Mouse (Mus musculus) stomach, postnatal 0 days (tissue): Measurements from ENCODE around the gene Stpg3. TPM values are rescaled to one million over a fixed set of nuclear protein-coding genes. Genes with fewer than 3 reads are reported as not detected.

Experiments used
- ATAC-seq: fragments of 200-750 bp; cut with Nextera tagmentation; 2 replicates; pipeline ENCODE4 v1.8.0; 2017; ENCODE audit not compliant: low FRiP score, low TSS enrichment
- DNase-seq: peaks from one replicate; pipeline ENCODE4 v3.0.0-alpha.2; 2016; ENCODE audit warnings: low spot score
- H3K27ac ChIP-seq: fragments of 300-500 bp; sonication (generic); replicated peaks from 2 replicates; pipeline ENCODE4 v1.5.1; 2014; ENCODE audit warnings: mild to moderate bottlenecking, control low read depth
- H3K27me3 ChIP-seq: fragments of 300-500 bp; sonication (generic); 2 replicates; pipeline ENCODE4 v1.6.1; 2014; ENCODE audit warnings: low read length; ENCODE audit not compliant: control insufficient read depth, insufficient read depth
- H3K36me3 ChIP-seq: fragments of 300-500 bp; sonication (generic); 2 replicates; pipeline ENCODE4 v1.6.1; 2014; ENCODE audit warnings: low read length, mixed read lengths; ENCODE audit not compliant: control insufficient read depth, insufficient read depth
- H3K4me1 ChIP-seq: fragments of 300-500 bp; sonication (generic); replicated peaks from 2 replicates; pipeline ENCODE4 v1.6.1; 2014; ENCODE audit warnings: antibody characterized with exemption; ENCODE audit not compliant: control insufficient read depth, insufficient read depth
- H3K4me2 ChIP-seq: fragments of 300-500 bp; sonication (generic); replicated peaks from 2 replicates; pipeline ENCODE4 v1.6.1; 2014; ENCODE audit warnings: low read depth, mild to moderate bottlenecking, control low read depth, moderate library complexity
- H3K4me3 ChIP-seq: fragments of 300-500 bp; sonication (generic); 2 replicates; pipeline ENCODE4 v1.5.1; 2014; ENCODE audit warnings: low read depth, low read length, control low read depth
- H3K9ac ChIP-seq: fragments of 300-500 bp; sonication (generic); 2 replicates; pipeline ENCODE4 v1.6.1; 2014; ENCODE audit warnings: mild to moderate bottlenecking, low read length, control low read depth, mixed read lengths
- H3K9me3 ChIP-seq: fragments of 300-500 bp; sonication (generic); 2 replicates; pipeline ENCODE4 v1.6.1; 2016; ENCODE audit warnings: low read length; ENCODE audit not compliant: control insufficient read depth
- CTCF ChIP-seq: IDR thresholded peaks from 2 replicates; pipeline ENCODE4 v1.5.1; 2016; ENCODE audit warnings: antibody characterized with exemption, low read depth, mild to moderate bottlenecking, moderate library complexity
- EP300 ChIP-seq: optimal IDR thresholded peaks from 2 replicates; pipeline ENCODE3; 2016; ENCODE audit warnings: antibody characterized with exemption
- WGBS: fragments of 180-500 bp; shearing (Covaris S2); extraction: QIAGEN DNeasy Blood & Tissue Kit; methylation state at CpG from one replicate; pipeline ENCODE4 v1.1.7; 2014; 5-methylcytosine and 5-hydroxymethylcytosine counted together
- polyA plus RNA-seq: library from polyadenylated mRNA; unstranded; fragments of >200 nt; fragmentation: Nextera tagmentation; extraction: Ambion mirVana; gene quantifications from 2 replicates; pipeline ENCODE4 v1.2.1, GENCODE M21; 2015

Stpg3 gene
- polyA plus RNA-seq, 1 experiment from 2014 or later = not detected

DNA sequence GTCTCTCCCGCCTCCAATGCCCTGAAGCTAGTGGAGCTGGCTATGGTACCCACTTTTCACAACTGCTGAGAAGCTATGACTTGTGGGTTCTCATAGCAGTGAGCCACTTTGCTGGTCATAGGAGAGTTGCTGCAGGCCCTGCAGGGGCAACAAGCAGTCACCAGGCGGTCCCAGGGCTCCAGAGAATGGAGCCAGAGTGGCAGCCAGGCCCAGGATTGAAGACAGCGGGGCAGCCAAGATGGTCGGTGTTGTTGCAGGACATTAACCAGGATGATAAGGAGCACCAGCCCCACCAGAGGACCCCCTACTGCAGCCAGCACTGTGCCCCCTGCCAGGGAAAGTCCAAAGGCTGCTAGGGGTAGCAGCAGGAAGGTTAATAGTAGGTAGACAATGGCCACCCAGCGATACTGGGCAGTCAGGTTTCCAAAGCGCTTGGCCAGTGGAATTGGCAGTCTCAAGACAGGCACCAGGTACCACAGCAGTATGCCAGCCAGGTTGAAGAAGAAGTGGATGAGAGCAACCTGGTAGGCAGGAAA, 14.6 kb upstream of the Stpg3 start:
- Histone ChIP-seq H3K36me3 (no peaks in the 10 kb centered on the region), H3K27ac (peak overlapping the region; percentile 87), H3K9me3 (no peaks in the 10 kb centered on the region), H3K27me3 (no peaks in the 10 kb centered on the region), H3K9ac (no peak overlapping the region), H3K4me3 (no peak overlapping the region), H3K4me2 (peak overlapping the region; percentile 40; the same call in 1 of the 2 replicates), H3K4me1 (no peaks in the 10 kb centered on the region)
- DNase-seq (no peak), ATAC-seq (no peak)
- 63% methylated on average over 6 of the region's 6 CpGs for WGBS
- TF ChIP-seq EP300 = no peak
- TF ChIP-seq CTCF = no peak

DNA sequence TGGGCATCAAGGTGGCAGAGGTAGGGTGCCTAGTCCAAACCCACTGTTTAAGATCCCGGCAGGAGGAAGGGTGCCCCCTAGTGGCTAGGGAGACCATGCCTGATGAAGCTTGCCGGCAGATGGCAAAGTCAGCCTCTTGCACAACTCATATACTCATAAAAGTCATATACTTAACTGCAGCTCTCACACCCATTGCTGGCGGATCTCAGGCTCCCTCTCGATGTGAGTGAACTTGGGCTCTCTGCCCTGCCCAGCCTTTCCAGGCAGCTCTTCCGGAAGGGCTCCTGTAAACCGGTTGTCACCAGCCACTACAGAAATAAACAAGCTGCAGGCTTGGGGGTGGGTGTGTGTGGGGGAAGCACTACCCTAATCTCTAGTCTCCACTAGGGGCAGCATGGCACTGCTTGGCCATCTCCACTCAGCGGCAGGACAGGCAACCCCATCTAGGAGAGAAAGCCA, 14.0 kb upstream of the Stpg3 start:
- Histone ChIP-seq H3K27me3 (no peaks in the 10 kb centered on the region), H3K4me3 (peak overlapping the region; percentile 8; the same call in 1 of the 2 replicates), H3K9me3 (no peaks in the 10 kb centered on the region), H3K4me2 (peak overlapping the region; percentile 40), H3K9ac (peak overlapping the region; percentile 31; the same call in 1 of the 2 replicates), H3K27ac (peak overlapping the region; percentile 87), H3K4me1 (no peaks in the 10 kb centered on the region), H3K36me3 (no peaks in the 10 kb centered on the region)
- DNase-seq (peak; percentile 88), ATAC-seq (peak; percentile 67)
- WGBS = 0% methylated on average over 7 of the region's 7 CpGs
- peak; percentile 74 for TF ChIP-seq CTCF
- peak; percentile 64 for TF ChIP-seq EP300

DNA sequence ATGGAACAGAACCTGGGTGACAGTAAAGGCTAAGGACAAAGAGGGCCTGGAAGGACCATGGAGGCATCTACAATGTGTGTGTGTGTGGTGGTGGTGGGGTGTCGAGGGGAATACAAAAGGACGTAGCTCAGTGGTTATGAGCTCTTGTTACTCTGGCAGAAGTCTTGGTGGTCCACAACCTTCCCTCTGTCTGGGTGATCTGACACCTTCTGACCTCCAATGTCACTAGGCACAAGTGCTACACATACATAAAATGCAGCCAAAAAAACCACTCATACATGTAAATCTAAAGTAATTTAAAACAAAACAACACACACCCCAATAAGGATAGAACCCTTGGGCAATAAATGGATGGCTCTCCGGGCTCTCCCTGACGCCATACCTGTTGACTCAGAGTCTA, 13.0 kb upstream of the Stpg3 start:
- WGBS = 91% methylated on average over 4 of the region's 4 CpGs
- no peaks in the 10 kb centered on the region for H3K27me3 ChIP-seq
- TF ChIP-seq EP300 (no peak), CTCF (no peak)
- DNase-seq = no peak
- H3K36me3 ChIP-seq = no peaks in the 10 kb centered on the region
- H3K4me2 ChIP-seq = no peak overlapping the region
- ATAC-seq = no peak
- H3K9me3 ChIP-seq = no peaks in the 10 kb centered on the region
- no peaks in the 10 kb centered on the region for H3K4me1 ChIP-seq
- H3K27ac ChIP-seq = no peak overlapping the region
- H3K4me3 ChIP-seq = no peak overlapping the region
- H3K9ac ChIP-seq = no peak overlapping the region

DNA sequence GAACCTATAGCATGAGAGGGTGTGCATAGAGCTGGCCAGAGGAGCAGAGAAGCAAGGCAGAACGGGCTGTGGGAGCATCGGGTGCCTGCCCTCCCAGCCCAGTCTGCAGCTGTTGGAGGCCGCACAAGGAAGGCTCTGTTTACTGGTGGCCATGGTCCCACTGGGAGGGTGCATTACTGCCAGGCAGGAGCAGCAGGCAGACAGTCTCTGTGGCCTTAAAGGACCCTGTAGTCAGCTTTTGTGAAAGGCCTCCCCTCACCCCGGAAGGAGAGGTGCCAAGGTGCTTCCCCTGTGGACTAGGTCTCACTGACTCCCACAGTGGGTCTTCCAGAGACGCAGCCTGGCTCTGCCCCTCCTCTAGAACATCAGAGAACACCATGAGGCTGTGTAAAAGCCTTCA, 12.4 kb upstream of the Stpg3 start:
- no peaks in the 10 kb centered on the region for H3K4me1 ChIP-seq
- no peak overlapping the region for H3K27ac ChIP-seq
- H3K9me3 ChIP-seq = no peaks in the 10 kb centered on the region
- DNase-seq (no peak), ATAC-seq (no peak)
- TF ChIP-seq CTCF (no peak), EP300 (no peak)
- no peak overlapping the region for H3K9ac ChIP-seq
- H3K4me3 ChIP-seq = no peak overlapping the region
- no peak overlapping the region for H3K4me2 ChIP-seq
- no peaks in the 10 kb centered on the region for H3K27me3 ChIP-seq
- WGBS = 77% methylated on average over 5 of the region's 5 CpGs
- no peaks in the 10 kb centered on the region for H3K36me3 ChIP-seq

DNA sequence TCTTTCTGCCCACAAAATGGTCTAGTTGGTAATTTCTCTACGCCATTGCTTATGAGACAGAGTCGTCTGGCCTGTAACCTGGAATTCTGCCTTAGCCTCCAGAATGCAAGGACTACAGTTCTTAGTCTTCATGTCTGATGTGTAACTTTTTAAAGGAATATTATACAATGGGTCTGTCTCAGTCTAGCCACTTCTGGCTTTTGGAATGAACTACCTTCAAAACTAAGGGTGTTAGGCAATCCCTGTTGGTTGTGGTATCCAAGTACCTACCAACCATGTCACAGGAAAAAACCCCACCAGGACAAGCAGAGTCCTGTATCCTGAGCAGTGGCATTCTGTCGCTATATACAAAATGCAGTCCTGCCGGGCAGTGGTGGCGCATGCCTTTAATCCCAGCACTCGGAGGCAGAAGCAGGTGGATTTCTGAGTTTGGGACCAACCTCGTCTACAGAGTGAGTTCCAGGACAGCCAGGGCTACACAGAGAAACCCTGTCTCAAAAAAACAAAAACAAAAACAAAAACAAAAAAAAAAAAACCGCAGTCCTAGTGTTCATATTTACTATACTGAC, 11.5 kb upstream of the Stpg3 start:
- no peak for ATAC-seq
- H3K27ac ChIP-seq = peak overlapping the region; percentile 97
- peak overlapping the region; percentile 48; the same call in 1 of the 2 replicates for H3K4me3 ChIP-seq
- TF ChIP-seq EP300 (no peak), CTCF (no peak)
- WGBS = 55% methylated on average over 8 of the region's 8 CpGs
- no peaks in the 10 kb centered on the region for H3K9me3 ChIP-seq
- no peaks in the 10 kb centered on the region for H3K36me3 ChIP-seq
- H3K27me3 ChIP-seq = no peaks in the 10 kb centered on the region
- H3K4me1 ChIP-seq = no peaks in the 10 kb centered on the region
- DNase-seq = no peak
- peak overlapping the region; percentile 55 for H3K4me2 ChIP-seq
- 0 out of 2 replicates have a peak overlapping the region, but pooled peaks have one; percentile 67 for H3K9ac ChIP-seq

DNA sequence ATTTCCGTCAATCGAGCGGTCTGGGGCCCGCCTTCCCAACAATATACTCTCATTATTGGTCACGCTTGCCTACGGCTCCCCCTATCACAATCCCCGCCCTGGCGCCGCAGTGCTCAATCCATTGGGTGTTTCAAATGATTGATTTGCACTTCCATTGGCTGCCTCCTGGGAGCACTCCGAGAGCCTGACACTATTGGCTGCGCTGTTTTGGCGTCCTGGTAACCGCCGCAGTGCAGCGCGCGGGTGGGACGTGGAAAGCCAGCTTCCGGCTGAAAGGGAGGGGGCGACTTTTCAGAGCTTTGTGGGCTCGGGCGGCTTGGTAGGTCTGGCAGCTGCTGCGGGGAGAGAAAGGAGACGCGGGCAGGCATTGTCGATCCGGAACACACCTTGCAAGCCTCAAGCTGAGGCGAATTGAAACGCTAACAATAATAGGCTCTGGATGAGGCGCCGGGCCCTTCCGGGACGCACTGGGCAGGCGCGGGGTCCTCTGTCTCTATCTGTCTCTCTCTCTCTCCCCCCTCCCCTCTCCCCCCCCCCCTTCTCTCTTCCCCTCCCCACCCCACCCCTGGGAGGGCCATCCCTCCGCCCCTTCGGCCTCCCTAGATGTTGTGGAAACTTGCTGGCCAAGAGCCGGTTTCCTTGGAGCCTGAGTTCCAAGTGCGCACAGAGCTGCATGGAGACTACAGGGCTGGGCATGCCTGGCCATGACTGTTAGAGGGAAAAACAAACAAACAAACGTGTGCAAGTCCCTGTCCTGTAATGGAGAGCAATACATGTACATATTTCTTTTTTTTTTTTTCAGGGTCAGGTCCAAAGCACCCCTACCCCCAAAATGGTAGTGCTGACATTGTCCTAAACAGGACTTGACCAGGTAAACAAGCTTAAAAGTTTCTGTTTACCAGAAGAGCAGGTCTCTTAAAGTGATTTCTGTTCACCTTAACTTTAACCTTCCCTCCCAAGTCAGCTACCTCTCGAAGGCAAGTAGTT, 10.6 kb upstream of the Stpg3 start:
- TF ChIP-seq EP300 (peak; percentile 14), CTCF (no peak; the same call in 1 of the 2 replicates)
- Histone ChIP-seq H3K4me1 (no peaks in the 10 kb centered on the region), H3K36me3 (no peaks in the 10 kb centered on the region), H3K27me3 (no peaks in the 10 kb centered on the region), H3K9me3 (no peaks in the 10 kb centered on the region), H3K4me2 (peak overlapping the region; percentile 55), H3K4me3 (peak overlapping the region; percentile 48), H3K9ac (peak overlapping the region; percentile 67), H3K27ac (peak overlapping the region; percentile 97)
- peak; percentile 92 for ATAC-seq
- DNase-seq = peak; percentile 98
- 1% methylated on average over 41 of the region's 41 CpGs for WGBS
